Mouse (Mus musculus) ES-E14 (cell line): ENCODE measurements around the gene Pigu.

Experiments
- CHD2 ChIP-seq: IDR thresholded peaks from 2 replicates; pipeline ENCODE4 v1.6.1; 2014; ENCODE audit warnings: mild to moderate bottlenecking, low read depth, low read length, inconsistent platforms
- HCFC1 ChIP-seq: IDR thresholded peaks from 2 replicates; pipeline ENCODE4 v1.6.1; 2012; ENCODE audit warnings: low read length, inconsistent platforms, borderline replicate concordance; ENCODE audit not compliant: insufficient read depth
- MAFK ChIP-seq: IDR thresholded peaks from 2 replicates; pipeline ENCODE4 v1.6.1; 2014; ENCODE audit warnings: mild to moderate bottlenecking, low read depth, low read length, inconsistent platforms; ENCODE audit not compliant: insufficient read depth
- ZC3H11A ChIP-seq: IDR thresholded peaks from 2 replicates; pipeline ENCODE4 v1.6.1; 2012; ENCODE audit warnings: low read depth, mild to moderate bottlenecking, inconsistent platforms, low read length, borderline replicate concordance
- ZNF384 ChIP-seq: IDR thresholded peaks from 2 replicates; pipeline ENCODE4 v1.6.1; 2012; ENCODE audit warnings: low read depth, low read length, inconsistent platforms

DNA sequence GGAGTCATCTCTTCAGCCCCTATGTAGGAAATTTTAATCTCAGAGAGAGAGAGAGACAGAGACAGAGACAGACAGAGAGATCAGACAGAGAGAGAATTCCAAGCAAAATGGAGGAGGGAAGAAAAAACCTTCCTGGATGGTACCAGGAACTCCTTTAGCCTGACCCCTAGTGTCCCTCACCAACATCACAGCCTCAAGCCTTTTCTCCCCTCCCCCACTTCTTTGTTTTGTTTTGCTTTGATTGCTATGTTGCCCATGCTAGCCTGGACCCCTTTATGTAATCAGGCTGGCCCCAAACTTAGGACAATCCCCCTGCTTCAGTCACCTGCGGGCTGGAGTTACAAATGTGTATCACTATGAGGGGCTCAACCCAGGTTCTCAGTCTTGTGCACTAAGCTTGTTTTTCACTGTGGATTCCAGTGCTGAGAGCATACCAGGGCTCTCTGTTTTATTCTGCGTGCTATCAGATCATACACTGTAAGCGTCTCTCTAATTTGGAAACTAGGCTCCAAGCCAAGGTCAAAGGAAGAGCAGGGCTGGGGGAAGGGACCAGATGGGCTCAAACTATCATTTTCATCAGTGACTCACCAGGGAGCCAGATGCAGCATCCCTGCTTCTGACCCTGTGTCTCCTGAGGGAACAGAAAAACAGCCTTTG lies 48.2 kb downstream of the Pigu start:
- no peak for TF ChIP-seq HCFC1
- TF ChIP-seq MAFK = no peak
- no peak for TF ChIP-seq CHD2
- TF ChIP-seq ZC3H11A = no peak
- no peak for TF ChIP-seq ZNF384
